Mouse (Mus musculus) hindbrain, embryonic 16.5 days (tissue): ENCODE measurements at regions not wholly inside any gene's neighbourhood (a gene's known extent, or its start where the extent isn't known, plus 50 kb on each side); places are given as distances from the start of the nearest gene placed in this dataset.

Source experiments
- ATAC-seq: fragments of 200-750 bp; cut with Nextera tagmentation; 2 replicates; pipeline ENCODE4 v1.8.0; 2017; ENCODE audit warnings: moderate TSS enrichment, moderate library complexity
- H3K27ac ChIP-seq: fragments of 300-500 bp; sonication (generic); 2 replicates; pipeline ENCODE4 v1.5.1; 2014; ENCODE audit warnings: low read depth, mild to moderate bottlenecking, control low read depth, low read length, moderate library complexity
- H3K27me3 ChIP-seq: fragments of 300-500 bp; sonication (generic); replicated peaks from 2 replicates; pipeline ENCODE4 v1.6.1; 2014; ENCODE audit warnings: low read length; ENCODE audit not compliant: control insufficient read depth, insufficient read depth
- H3K36me3 ChIP-seq: fragments of 300-500 bp; sonication (generic); 2 replicates; pipeline ENCODE4 v1.6.1; 2014; ENCODE audit warnings: mild to moderate bottlenecking, low read length, moderate library complexity, mixed read lengths; ENCODE audit not compliant: control insufficient read depth, insufficient read depth
- H3K4me1 ChIP-seq: fragments of 300-500 bp; sonication (generic); 2 replicates; pipeline ENCODE4 v1.6.1; 2014; ENCODE audit warnings: low read depth, low read length; ENCODE audit not compliant: control insufficient read depth, insufficient read depth
- H3K4me2 ChIP-seq: fragments of 300-500 bp; sonication (generic); 2 replicates; pipeline ENCODE4 v1.6.1; 2014; ENCODE audit warnings: mild to moderate bottlenecking, low read length, control low read depth, moderate library complexity
- H3K4me3 ChIP-seq: fragments of 300-500 bp; sonication (generic); 2 replicates; pipeline ENCODE4 v1.5.1; 2014; ENCODE audit warnings: mild to moderate bottlenecking, low read length, control low read depth, moderate library complexity
- H3K9ac ChIP-seq: fragments of 300-500 bp; sonication (generic); 2 replicates; pipeline ENCODE4 v1.6.1; 2014; ENCODE audit warnings: low read depth, mild to moderate bottlenecking, control low read depth, low read length, moderate library complexity
- H3K9me3 ChIP-seq: fragments of 300-500 bp; sonication (generic); 2 replicates; pipeline ENCODE4 v1.6.1; 2014; ENCODE audit warnings: mild to moderate bottlenecking, low read length, moderate library complexity; ENCODE audit not compliant: control insufficient read depth
- WGBS: fragments of 180-500 bp; shearing (Covaris S2); extraction: QIAGEN DNeasy Blood & Tissue Kit; methylation state at CpG from one replicate; pipeline ENCODE4 v1.1.7; 2014; 5-methylcytosine and 5-hydroxymethylcytosine counted together

DNA sequence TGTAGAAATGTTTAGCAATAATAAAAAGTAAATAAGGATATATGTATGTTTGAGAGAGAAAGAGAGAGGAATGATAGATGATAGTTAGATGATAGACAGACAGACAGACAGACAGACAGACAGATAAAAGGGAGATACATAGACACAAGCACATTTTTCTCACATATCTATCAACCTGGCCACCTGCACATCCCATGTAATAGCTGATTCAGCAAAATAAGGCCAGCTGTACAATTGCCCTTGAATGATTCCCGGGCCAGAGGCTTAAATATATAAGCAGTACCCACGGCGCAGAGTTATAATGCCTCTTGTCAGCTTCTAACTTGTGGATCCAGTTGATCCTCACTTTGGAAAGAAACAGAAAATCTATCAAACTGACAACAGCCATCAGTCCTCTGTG is 178.5 kb downstream of the Tmem114 start:
- Histone ChIP-seq H3K4me2 (no peak overlapping the region), H3K9me3 (no peaks in the 10 kb centered on the region), H3K36me3 (no peaks in the 10 kb centered on the region), H3K4me3 (no peak overlapping the region), H3K4me1 (no peaks in the 10 kb centered on the region), H3K27ac (no peak overlapping the region), H3K9ac (no peak overlapping the region), H3K27me3 (no peaks in the 10 kb centered on the region)
- ATAC-seq: no peak
- WGBS: 87% methylated on average over 3 of the region's 3 CpGs

DNA sequence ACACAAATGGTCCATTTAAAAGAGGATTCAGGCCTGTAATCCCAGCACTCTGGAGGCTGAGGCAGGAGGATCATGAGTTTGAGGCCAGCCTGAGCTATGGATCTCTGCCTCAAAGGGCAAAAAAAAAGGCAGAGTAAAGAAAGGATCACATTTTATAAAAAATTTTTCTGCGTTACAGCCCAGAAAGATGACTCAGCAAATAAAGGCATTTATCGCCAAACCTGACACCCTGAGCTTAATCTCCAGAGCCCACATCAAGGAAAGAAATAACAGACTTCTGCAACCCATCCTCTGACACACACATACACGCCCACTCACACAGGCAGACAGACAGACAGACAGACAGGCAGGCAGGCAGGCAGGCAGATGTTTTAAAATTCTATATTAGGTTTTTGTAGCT is 179.3 kb downstream of the Tmem114 start:
- Histone ChIP-seq H3K9me3 (no peaks in the 10 kb centered on the region), H3K9ac (no peak overlapping the region), H3K27me3 (no peaks in the 10 kb centered on the region), H3K36me3 (no peaks in the 10 kb centered on the region), H3K4me1 (no peaks in the 10 kb centered on the region), H3K27ac (no peak overlapping the region), H3K4me3 (no peak overlapping the region), H3K4me2 (no peak overlapping the region)
- WGBS: 89% methylated on average over 3 of the region's 3 CpGs
- no peak for ATAC-seq

DNA sequence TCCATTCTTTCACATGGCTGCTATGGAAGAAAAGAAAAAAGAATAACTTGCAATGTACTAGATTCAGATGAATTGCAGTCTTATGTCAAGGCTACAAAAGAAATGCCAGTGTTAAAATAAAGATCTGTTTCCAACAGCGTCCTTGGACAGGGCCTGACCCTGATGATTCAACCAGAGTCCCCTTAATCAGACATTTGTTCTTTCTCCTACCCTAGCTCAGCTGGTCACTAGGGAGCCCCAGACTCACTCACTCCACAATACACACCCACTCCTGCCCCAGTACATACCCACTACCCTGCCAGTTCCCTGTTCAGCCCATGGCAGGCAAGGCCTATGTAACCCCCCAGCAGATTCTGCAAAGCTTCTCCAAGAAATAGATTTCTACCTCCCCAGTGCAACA is 190.6 kb downstream of the Tmem114 start:
- Histone ChIP-seq H3K4me1 (no peaks in the 10 kb centered on the region), H3K4me3 (no peak overlapping the region), H3K4me2 (no peak overlapping the region), H3K9ac (no peak overlapping the region), H3K27me3 (no peaks in the 10 kb centered on the region), H3K9me3 (no peaks in the 10 kb centered on the region), H3K27ac (no peak overlapping the region), H3K36me3 (no peaks in the 10 kb centered on the region)
- no peak for ATAC-seq
- WGBS: 48% methylated on average over 1 of the region's 1 CpGs

DNA sequence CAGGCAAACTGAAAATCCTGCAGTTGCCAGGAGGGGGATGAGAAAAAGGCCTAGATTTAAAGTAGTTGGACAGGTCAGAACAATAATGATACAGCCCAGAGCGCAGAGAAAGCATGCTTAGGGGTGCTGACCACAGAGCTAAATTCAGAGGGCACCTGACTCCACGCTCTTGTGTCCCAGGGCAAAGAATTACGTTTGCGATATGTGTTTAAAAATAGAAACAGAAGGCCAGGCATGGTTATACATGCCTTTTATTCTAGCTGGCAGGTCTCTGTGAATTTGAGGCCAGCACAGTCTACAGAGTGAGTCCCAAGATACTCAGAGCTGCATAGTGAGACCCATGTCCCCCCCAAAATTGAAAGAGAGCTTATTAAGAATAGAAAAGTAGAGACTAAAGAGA is 192.9 kb downstream of the Tmem114 start:
- no peak overlapping the region for H3K27ac ChIP-seq
- H3K27me3 ChIP-seq: no peaks in the 10 kb centered on the region
- H3K4me1 ChIP-seq: no peaks in the 10 kb centered on the region
- 88% methylated on average over 4 of the region's 4 CpGs for WGBS
- no peaks in the 10 kb centered on the region for H3K36me3 ChIP-seq
- no peak for ATAC-seq
- H3K9ac ChIP-seq: no peak overlapping the region
- H3K4me3 ChIP-seq: no peak overlapping the region
- H3K9me3 ChIP-seq: no peaks in the 10 kb centered on the region
- H3K4me2 ChIP-seq: no peak overlapping the region

DNA sequence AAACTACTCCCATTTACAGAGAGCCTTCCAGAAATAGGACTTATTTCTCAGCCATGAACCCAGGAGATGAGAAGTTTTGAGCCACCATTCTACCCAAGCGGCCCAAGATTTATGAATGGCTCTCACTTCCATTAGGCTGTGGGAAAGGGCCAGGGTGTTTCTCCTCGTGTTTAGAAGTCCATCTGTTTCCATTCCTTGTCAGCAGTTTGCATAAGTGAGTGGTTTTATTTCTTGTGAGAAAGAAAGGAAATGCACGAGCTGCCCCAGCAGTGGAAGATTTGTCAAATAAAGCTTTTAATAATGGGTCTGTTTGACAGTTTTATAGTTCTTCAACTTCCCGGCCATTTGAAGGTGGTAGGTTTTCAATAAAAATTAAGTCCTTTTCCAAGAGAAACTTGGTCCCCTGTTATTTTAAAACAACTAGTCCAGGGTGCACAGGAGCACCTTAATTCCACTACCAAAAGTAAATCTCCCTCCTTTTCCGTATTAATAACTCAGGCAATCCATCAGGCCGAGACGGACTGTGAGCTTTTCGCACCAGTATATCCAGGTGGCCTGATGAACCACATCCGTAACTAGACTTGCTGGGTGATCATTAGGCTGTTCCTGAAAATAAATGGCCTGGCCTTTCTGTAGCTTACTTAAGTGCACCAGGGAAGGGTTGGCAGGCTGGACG is 201.2 kb downstream of the Tmem114 start:
- H3K27ac ChIP-seq: no peak overlapping the region
- WGBS: 74% methylated on average over 10 of the region's 10 CpGs
- H3K36me3 ChIP-seq: no peaks in the 10 kb centered on the region
- no peak overlapping the region for H3K4me2 ChIP-seq
- H3K9ac ChIP-seq: no peak overlapping the region
- no peaks in the 10 kb centered on the region for H3K27me3 ChIP-seq
- no peaks in the 10 kb centered on the region for H3K9me3 ChIP-seq
- no peaks in the 10 kb centered on the region for H3K4me1 ChIP-seq
- no peak for ATAC-seq
- H3K4me3 ChIP-seq: no peak overlapping the region

DNA sequence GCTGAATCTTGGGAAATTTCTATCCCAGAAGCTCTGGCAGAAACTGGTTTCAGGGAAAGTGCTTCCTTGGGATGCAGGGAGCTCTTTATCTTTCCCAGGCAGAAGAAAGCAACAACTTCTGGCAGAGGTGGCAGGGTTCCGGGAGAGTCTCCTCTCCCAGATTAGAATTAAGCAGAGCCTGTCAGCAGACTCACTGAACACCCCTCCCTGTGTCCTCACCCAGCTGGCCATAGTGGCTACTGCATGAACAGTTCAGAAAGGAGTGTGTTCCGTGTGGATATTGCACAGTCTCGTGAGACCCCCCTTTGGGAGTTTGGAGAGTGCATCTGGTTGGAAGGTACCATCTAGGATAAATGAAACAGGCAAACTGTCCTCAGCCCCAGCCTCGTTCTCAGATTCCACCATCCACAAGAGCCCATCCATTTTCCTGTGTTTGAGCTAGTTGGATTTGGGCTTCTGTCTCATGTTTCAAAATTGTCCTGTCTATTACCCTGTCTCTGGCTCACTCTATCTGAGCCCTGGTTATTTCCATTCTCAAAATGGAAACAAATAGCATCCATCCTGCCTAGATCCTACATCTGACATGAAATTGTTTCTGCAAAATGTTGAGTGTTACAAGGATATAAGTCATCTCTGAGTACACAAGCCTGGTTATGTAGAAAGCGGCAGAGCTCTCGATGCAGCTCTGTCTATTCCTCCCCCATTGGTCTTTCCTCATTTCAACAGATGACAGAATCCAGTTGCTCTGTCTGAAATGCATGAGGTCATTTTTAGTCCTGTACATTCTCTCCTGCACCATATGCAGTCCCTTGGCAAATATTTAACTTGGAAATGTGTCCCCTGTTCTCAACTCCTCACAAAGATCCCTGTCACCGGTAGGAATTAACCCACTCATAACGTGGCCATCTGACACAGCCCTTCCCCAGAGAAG is 216.4 kb downstream of the Tmem114 start:
- H3K4me2 ChIP-seq: no peak overlapping the region
- H3K27ac ChIP-seq: no peak overlapping the region
- no peaks in the 10 kb centered on the region for H3K9me3 ChIP-seq
- H3K36me3 ChIP-seq: no peaks in the 10 kb centered on the region
- no peak for ATAC-seq
- no peak overlapping the region for H3K9ac ChIP-seq
- H3K27me3 ChIP-seq: no peaks in the 10 kb centered on the region
- H3K4me1 ChIP-seq: no peaks in the 10 kb centered on the region; the same call in 1 of the 2 replicates
- 78% methylated on average over 8 of the region's 8 CpGs for WGBS
- no peak overlapping the region for H3K4me3 ChIP-seq

DNA sequence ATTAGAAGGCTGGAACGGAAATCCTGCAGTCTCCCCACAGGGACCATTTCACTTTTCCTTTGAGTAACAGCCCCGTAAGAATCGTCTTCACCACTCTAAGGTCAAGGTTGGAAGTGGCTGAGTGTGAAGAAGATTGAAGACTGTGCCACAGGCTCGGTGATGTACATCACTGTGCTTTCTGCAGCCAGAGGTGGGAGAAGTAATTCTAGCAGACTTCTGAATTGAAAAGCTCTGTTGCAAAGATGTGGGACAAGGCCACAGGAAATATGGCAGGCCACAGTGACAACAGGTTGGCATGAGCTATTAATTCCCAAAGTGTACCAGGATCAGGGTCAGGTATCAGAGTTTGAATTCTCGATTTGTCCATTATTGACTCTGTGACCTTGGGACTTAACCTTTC is 219.9 kb downstream of the Tmem114 start:
- H3K9me3 ChIP-seq: no peaks in the 10 kb centered on the region
- ATAC-seq: no peak
- H3K9ac ChIP-seq: no peak overlapping the region
- H3K4me1 ChIP-seq: no peaks in the 10 kb centered on the region; the same call in 1 of the 2 replicates
- no peak overlapping the region for H3K4me3 ChIP-seq
- H3K27ac ChIP-seq: no peak overlapping the region
- H3K4me2 ChIP-seq: no peak overlapping the region
- 74% methylated on average over 5 of the region's 5 CpGs for WGBS
- H3K27me3 ChIP-seq: no peaks in the 10 kb centered on the region
- no peaks in the 10 kb centered on the region for H3K36me3 ChIP-seq

DNA sequence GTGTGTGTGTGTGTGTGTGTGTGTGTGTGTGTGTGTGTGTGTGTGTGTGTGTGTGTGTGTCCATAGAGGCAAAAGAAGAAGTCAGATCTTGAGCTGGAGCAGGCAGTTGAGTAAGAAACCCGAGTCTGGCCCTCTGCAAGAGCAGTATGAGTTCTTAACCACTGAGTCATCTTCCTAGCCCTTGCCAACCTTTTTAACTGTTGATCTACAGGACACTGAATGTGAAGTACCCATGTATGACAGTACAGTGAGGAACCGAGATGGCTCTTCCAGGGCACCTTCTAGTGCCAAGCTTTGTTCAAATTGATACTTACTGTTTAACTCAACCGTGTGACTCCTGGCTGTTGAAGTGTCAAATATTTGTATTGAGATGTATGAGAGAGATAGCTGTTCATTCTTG is 223.6 kb downstream of the Tmem114 start:
- WGBS: 89% methylated on average over 3 of the region's 3 CpGs
- Histone ChIP-seq H3K4me2 (no peak overlapping the region), H3K27me3 (no peaks in the 10 kb centered on the region), H3K36me3 (no peaks in the 10 kb centered on the region), H3K9ac (no peak overlapping the region), H3K4me3 (no peak overlapping the region), H3K27ac (no peak overlapping the region), H3K9me3 (no peaks in the 10 kb centered on the region), H3K4me1 (peaks cover 3% of the 10 kb centered on the region; the same call in 1 of the 2 replicates)
- no peak for ATAC-seq

DNA sequence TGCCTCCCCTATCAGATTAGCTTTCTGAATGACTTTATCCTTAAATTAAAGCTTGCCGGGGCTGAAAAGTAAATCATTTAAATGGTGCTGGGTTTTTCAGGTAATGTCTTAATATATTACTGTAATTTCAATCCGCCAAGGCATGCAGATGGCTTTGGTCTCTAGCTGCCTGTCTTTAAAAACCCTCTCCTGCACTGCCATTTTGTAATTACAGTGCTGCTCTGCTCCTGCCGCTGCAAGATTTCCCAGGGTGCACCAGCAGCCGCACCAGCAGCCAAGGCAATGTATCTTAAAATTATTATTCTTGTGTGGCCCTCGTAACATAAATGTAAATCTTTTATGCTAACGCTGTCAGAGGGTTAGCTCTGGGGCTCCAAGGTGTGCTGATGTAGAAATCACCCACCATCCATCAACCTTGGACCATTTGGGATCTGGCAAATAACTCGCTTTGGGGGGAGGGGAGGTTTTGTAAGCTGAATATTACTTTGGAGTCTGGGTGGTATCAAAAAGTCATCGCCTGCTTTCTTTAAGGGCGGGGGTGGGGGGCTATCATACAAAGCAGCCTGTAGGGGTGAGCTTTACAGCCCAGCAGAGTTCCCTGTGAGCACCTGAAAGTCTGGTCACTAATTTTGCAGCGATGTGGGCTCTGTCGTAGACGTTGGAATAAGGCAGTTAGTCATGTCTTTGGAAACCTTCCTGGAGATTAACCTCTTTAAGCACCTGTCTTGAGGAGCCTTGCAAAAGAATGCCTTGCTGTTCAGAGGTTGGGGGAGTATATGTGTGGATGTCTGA is 226.0 kb downstream of the Tmem114 start:
- Histone ChIP-seq H3K4me2 (no peak overlapping the region), H3K36me3 (no peaks in the 10 kb centered on the region), H3K27me3 (no peaks in the 10 kb centered on the region), H3K9me3 (no peaks in the 10 kb centered on the region), H3K27ac (0 out of 2 replicates have a peak overlapping the region, but pooled peaks have one; percentile 27), H3K9ac (no peak overlapping the region), H3K4me1 (peaks cover 3% of the 10 kb centered on the region; the same call in 1 of the 2 replicates), H3K4me3 (no peak overlapping the region)
- ATAC-seq: peak; percentile 68
- 63% methylated on average over 12 of the region's 12 CpGs for WGBS
